Mouse (Mus musculus) olfactory bulb, adult 2 months (tissue): ENCODE measurements at regions not wholly inside any gene's neighbourhood (a gene's known extent, or its start where the extent isn't known, plus 50 kb on each side); places are given as distances from the start of the nearest gene placed in this dataset.

ENCODE experiments used
- H3K27ac ChIP-seq: fragments of 200-500 bp; 2 replicates; pipeline ENCODE4 v1.5.1; 2012; ENCODE audit warnings: low read depth, low read length; ENCODE audit not compliant: insufficient read depth
- H3K4me1 ChIP-seq: fragments of 200-500 bp; 2 replicates; pipeline ENCODE4 v1.6.1; 2012; ENCODE audit warnings: low read length; ENCODE audit not compliant: control insufficient read depth, insufficient read depth
- H3K4me3 ChIP-seq: fragments of 200-500 bp; 2 replicates; pipeline ENCODE4 v1.5.1; 2012; ENCODE audit warnings: mild to moderate bottlenecking, low read depth, low read length, moderate library complexity; ENCODE audit not compliant: insufficient read depth
- CTCF ChIP-seq: fragments of 200-500 bp; IDR thresholded peaks from 2 replicates; pipeline ENCODE4 v1.5.1; 2012; ENCODE audit warnings: low read depth, mild to moderate bottlenecking, low read length, moderate library complexity; ENCODE audit not compliant: insufficient read depth
- POLR2A ChIP-seq: fragments of 200-500 bp; IDR thresholded peaks from 2 replicates; pipeline ENCODE4 v1.6.1; 2012; ENCODE audit warnings: mild to moderate bottlenecking, low read depth, low read length, moderate library complexity; ENCODE audit not compliant: insufficient read depth
- WGBS: fragments of 180-500 bp; shearing (Covaris S2); methylation state at CpG from one replicate; pipeline ENCODE4 v1.1.7; 2018; 5-methylcytosine and 5-hydroxymethylcytosine counted together

GRCm38 (mm10) chr12:13724511-13724910, 427.3 kb downstream of the Fam84a start:
- Histone ChIP-seq H3K4me1 (no peaks in the 10 kb centered on the region), H3K27ac (no peak overlapping the region), H3K4me3 (no peak overlapping the region)
- no peak for TF ChIP-seq POLR2A
- TF ChIP-seq CTCF = no peak
- 86% methylated on average over 2 of the region's 2 CpGs for WGBS

GRCm38 (mm10) chr12:13709806-13710205, 440.9 kb downstream of the Nbas start:
- Histone ChIP-seq H3K4me3 (no peak overlapping the region), H3K4me1 (0 out of 2 replicates have a peak, but pooled peaks cover 3% of the 10 kb centered on the region), H3K27ac (no peak overlapping the region)
- 80% methylated on average over 3 of the region's 3 CpGs for WGBS
- TF ChIP-seq POLR2A (no peak), CTCF (no peak)

- Histone ChIP-seq H3K4me3 (no peak overlapping the region), H3K4me1 (0 out of 2 replicates have a peak, but pooled peaks cover 3% of the 10 kb centered on the region), H3K27ac (no peak overlapping the region)
- TF ChIP-seq POLR2A (no peak), CTCF (no peak)
- WGBS = 84% methylated on average over 5 of the region's 5 CpGs
Observed at GRCm38 (mm10) chr12:13707747-13708146, 438.8 kb downstream of the Nbas start.

GRCm38 (mm10) chr12:13706510-13706909, 437.6 kb downstream of the Nbas start:
- 44% methylated on average over 4 of the region's 4 CpGs for WGBS
- H3K27ac ChIP-seq = no peak overlapping the region
- 0 out of 2 replicates have a peak, but pooled peaks cover 3% of the 10 kb centered on the region for H3K4me1 ChIP-seq
- no peak overlapping the region for H3K4me3 ChIP-seq
- no peak for TF ChIP-seq CTCF
- no peak for TF ChIP-seq POLR2A

- 95% methylated on average over 3 of the region's 3 CpGs for WGBS
- peaks cover 5% of the 10 kb centered on the region for H3K4me1 ChIP-seq
Observed at GRCm38 (mm10) chr12:13703604-13704003, 434.7 kb downstream of the Nbas start.

GRCm38 (mm10) chr12:13699858-13700257, 430.9 kb downstream of the Nbas start:
- no peak overlapping the region for H3K4me3 ChIP-seq
- WGBS = 41% methylated on average over 2 of the region's 2 CpGs
- peaks cover 6% of the 10 kb centered on the region for H3K4me1 ChIP-seq
- TF ChIP-seq CTCF (no peak), POLR2A (no peak)
- H3K27ac ChIP-seq = no peak overlapping the region

More at GRCm38 (mm10) chr12:13703604-13704003, 434.7 kb downstream of the Nbas start:
- TF ChIP-seq POLR2A = no peak
- no peak for TF ChIP-seq CTCF
- Histone ChIP-seq H3K27ac (no peak overlapping the region), H3K4me3 (no peak overlapping the region)

- no peak for TF ChIP-seq CTCF
- no peak for TF ChIP-seq POLR2A
- H3K27ac ChIP-seq = peak overlapping the region; percentile 87
- WGBS = 30% methylated on average over 4 of the region's 4 CpGs
Observed at GRCm38 (mm10) chr12:13698834-13699233, 429.9 kb downstream of the Nbas start.

GRCm38 (mm10) chr12:13691394-13692165, 422.6 kb downstream of the Nbas start:
- no peak overlapping the region for H3K27ac ChIP-seq
- H3K4me3 ChIP-seq = no peak overlapping the region
- 80% methylated on average over 2 of the region's 2 CpGs for WGBS
- TF ChIP-seq POLR2A (no peak), CTCF (no peak)
- H3K4me1 ChIP-seq = no peaks in the 10 kb centered on the region

More at GRCm38 (mm10) chr12:13698834-13699233, 429.9 kb downstream of the Nbas start:
- Histone ChIP-seq H3K4me1 (peaks cover 6% of the 10 kb centered on the region), H3K4me3 (no peak overlapping the region)

GRCm38 (mm10) chr12:13677266-13677665, 408.3 kb downstream of the Nbas start:
- WGBS = 41% methylated on average over 1 of the region's 1 CpGs
- Histone ChIP-seq H3K4me1 (no peaks in the 10 kb centered on the region), H3K27ac (no peak overlapping the region), H3K4me3 (no peak overlapping the region)
- TF ChIP-seq CTCF = no peak
- no peak for TF ChIP-seq POLR2A
